Mouse (Mus musculus) limb, embryonic 15.5 days (tissue): ENCODE results near the gene Il24. TPM values are rescaled to one million over a fixed set of nuclear protein-coding genes. Genes with fewer than 3 reads are reported as not detected.

Experiments used
- ATAC-seq: fragments of 200-750 bp; cut with Nextera tagmentation; 2 replicates; pipeline ENCODE4 v1.8.0; 2017; ENCODE audit warnings: low read depth, moderate TSS enrichment; ENCODE audit not compliant: insufficient number of reproducible peaks, low FRiP score, low TSS enrichment
- H3K27ac ChIP-seq: fragments of 300-500 bp; sonication (generic); 2 replicates; pipeline ENCODE4 v1.5.1; 2015; ENCODE audit warnings: moderate library complexity, mild to moderate bottlenecking, inconsistent platforms
- H3K27me3 ChIP-seq: fragments of 300-500 bp; sonication (generic); 2 replicates; pipeline ENCODE4 v1.6.1; 2015; ENCODE audit warnings: inconsistent platforms
- H3K36me3 ChIP-seq: fragments of 300-500 bp; sonication (generic); 2 replicates; pipeline ENCODE4 v1.6.1; 2015; ENCODE audit warnings: inconsistent platforms
- H3K4me1 ChIP-seq: fragments of 300-500 bp; sonication (generic); 2 replicates; pipeline ENCODE4 v1.6.1; 2015; ENCODE audit warnings: inconsistent platforms
- H3K4me2 ChIP-seq: fragments of 300-500 bp; sonication (generic); 2 replicates; pipeline ENCODE4 v1.6.1; 2015; ENCODE audit warnings: mild to moderate bottlenecking, inconsistent platforms
- H3K4me3 ChIP-seq: fragments of 300-500 bp; sonication (generic); 2 replicates; pipeline ENCODE4 v1.5.1; 2015; ENCODE audit warnings: mild to moderate bottlenecking, inconsistent platforms
- H3K9ac ChIP-seq: fragments of 300-500 bp; sonication (generic); 2 replicates; pipeline ENCODE4 v1.6.1; 2015; ENCODE audit warnings: inconsistent platforms
- H3K9me3 ChIP-seq: fragments of 300-500 bp; sonication (generic); 2 replicates; pipeline ENCODE4 v1.6.1; 2016; ENCODE audit warnings: inconsistent platforms
- WGBS: fragments of 180-500 bp; shearing (Covaris S2); methylation state at CpG from one replicate; pipeline ENCODE4 v1.1.7; 2015; 5-methylcytosine and 5-hydroxymethylcytosine counted together
- polyA plus RNA-seq: library from polyadenylated mRNA; unstranded; fragments of >200 nt; fragmentation: Nextera tagmentation; extraction: Ambion mirVana; gene quantifications from 2 replicates; pipeline ENCODE4 v1.2.1, GENCODE M21; 2015

Il24 gene
- polyA plus RNA-seq, 1 experiment from 2014 or later = not detected

GRCm38 (mm10) chr1:130876931-130877509 is 10.2 kb downstream of the Il24 start:
- WGBS = 20% methylated on average over 3 of the region's 3 CpGs

DNA sequence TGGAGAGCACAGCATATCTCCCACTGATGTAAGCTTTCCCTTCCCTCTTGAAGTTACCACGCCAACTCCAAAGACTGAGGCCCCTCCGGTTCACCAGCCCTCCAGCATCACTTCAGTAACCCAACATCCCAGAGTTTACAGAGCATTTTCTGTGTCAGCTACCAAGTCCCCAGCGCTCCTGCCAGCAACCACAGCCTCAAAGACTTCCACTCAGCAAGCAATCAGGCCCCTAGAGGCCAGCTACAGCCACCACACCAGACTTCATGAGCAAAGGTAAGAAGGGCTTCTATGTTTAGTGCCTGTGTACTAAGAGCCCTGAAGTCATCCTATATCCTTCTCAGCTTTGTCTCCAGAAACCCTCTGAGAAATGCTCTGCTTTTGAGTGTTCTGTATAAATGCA is 11.3 kb downstream of the Il24 start:
- ATAC-seq = no peak
- Histone ChIP-seq H3K4me3 (no peak overlapping the region), H3K36me3 (no peaks in the 10 kb centered on the region), H3K4me1 (peaks cover 6% of the 10 kb centered on the region), H3K27ac (no peak overlapping the region), H3K9ac (no peak overlapping the region), H3K4me2 (no peak overlapping the region), H3K9me3 (no peaks in the 10 kb centered on the region), H3K27me3 (peaks cover 23% of the 10 kb centered on the region)
- WGBS = 66% methylated on average over 3 of the region's 3 CpGs

More at GRCm38 (mm10) chr1:130876931-130877509, 10.2 kb downstream of the Il24 start:
- H3K4me3 ChIP-seq = no peak overlapping the region
- H3K9me3 ChIP-seq = no peaks in the 10 kb centered on the region
- no peak overlapping the region for H3K9ac ChIP-seq
- no peaks in the 10 kb centered on the region for H3K36me3 ChIP-seq
- H3K4me1 ChIP-seq = peaks cover 6% of the 10 kb centered on the region
- no peak for ATAC-seq
- no peak overlapping the region for H3K4me2 ChIP-seq
- H3K27me3 ChIP-seq = peaks cover 23% of the 10 kb centered on the region
- H3K27ac ChIP-seq = no peak overlapping the region

DNA sequence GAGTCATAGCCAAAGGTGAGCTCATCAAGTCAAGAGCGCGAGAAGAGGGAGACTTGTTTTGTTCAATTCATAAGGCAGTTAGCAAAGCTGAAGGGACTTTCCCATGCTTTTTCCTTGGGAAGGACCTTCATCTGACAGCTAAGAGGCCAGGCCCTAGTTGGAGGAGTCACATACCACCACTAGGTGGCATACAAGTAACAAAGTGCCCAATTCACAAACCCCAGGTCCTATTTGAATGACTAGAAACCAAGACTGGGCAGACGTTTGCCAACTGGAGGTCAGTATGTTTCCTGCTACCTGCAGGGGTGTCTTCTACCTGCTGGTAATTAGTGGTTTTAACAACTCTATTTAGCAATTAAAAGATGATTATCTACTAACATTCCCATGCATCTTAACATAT is 12.1 kb downstream of the Il24 start:
- ATAC-seq = no peak
- no peaks in the 10 kb centered on the region for H3K36me3 ChIP-seq
- 41% methylated on average over 3 of the region's 3 CpGs for WGBS

DNA sequence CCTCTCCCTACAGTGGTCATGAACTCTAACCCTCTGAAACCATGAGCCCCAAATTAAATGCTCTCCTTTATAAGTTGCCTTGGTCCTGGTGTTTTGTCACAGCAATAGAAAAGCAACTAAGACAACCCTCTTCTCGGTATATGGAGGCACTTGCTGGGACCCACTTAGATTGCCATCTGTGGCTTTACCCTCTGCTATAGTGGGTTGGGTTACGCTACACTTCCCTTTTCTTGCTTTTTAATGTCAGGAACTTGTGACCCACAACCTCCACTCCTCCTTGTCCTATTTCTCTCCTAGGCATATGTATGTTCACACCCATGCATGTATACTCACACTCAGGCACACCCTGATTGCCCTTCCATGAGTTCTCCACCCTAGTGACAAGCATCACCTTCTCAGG is 14.3 kb downstream of the Il24 start:
- no peak for ATAC-seq
- peaks cover 11% of the 10 kb centered on the region for H3K27me3 ChIP-seq
- H3K9me3 ChIP-seq = no peaks in the 10 kb centered on the region
- peaks cover under 1% of the 10 kb centered on the region; the same call in 1 of the 2 replicates for H3K4me1 ChIP-seq
- WGBS = 90% methylated on average over 2 of the region's 2 CpGs
- no peaks in the 10 kb centered on the region for H3K36me3 ChIP-seq
- H3K27ac ChIP-seq = no peak overlapping the region
- no peak overlapping the region for H3K4me3 ChIP-seq
- H3K9ac ChIP-seq = no peak overlapping the region
- no peak overlapping the region for H3K4me2 ChIP-seq

More for the DNA sequence above, 12.1 kb downstream of the Il24 start:
- no peaks in the 10 kb centered on the region for H3K9me3 ChIP-seq
- H3K4me3 ChIP-seq = no peak overlapping the region
- H3K4me1 ChIP-seq = peaks cover 6% of the 10 kb centered on the region
- H3K4me2 ChIP-seq = no peak overlapping the region
- H3K27ac ChIP-seq = no peak overlapping the region
- no peak overlapping the region for H3K9ac ChIP-seq
- H3K27me3 ChIP-seq = peaks cover 23% of the 10 kb centered on the region

DNA sequence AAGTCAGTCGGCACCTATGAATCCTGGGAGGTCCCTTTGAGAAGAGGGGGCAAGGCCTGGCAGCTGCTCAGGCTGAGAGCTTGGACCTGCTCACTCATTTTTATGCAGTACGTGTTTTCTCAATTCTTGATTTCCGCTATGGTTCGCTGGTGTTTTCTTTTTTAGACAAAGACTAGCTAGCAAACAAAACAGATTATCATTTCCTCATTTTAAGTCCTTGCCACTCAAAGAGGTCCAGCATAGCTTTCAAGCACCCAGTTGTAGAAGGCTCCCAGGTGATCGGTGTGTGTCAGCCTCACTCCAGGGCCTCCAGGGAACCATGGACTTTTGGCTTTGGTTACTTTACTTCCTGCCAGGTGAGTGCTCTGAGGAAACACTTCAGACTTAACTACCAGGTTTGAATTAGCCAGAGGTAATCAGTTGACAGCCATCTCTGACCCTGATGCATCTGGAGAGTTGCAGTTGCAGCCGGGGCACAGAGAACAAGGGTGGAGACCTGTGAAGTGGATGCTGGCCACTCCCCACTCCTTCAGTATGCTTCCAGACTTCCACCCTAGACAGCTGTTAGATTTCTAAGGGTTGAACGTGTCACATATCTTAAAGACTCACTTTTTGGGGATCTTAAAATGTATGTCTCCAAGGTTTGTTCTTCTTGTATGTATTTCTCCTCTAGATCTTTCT is 21.6 kb downstream of the Il24 start, which contains the start of gene Fcmr:
TSS of gene Fcmr (plus strand) at position 129 of the 681 bp plus-strand sequence.
- Histone ChIP-seq H3K36me3 (no peaks in the 10 kb centered on the region), H3K27ac (no peak within 1 kb of the TSS), H3K4me2 (no peak within 1 kb of the TSS), H3K27me3 (no peaks in the 10 kb centered on the region), H3K9ac (no peak within 1 kb of the TSS), H3K4me3 (no peak within 1 kb of the TSS), H3K4me1 (no peaks in the 10 kb centered on the region), H3K9me3 (no peaks in the 10 kb centered on the region)
- ATAC-seq = no peak
- WGBS = 78% methylated on average over 7 of the region's 7 CpGs

- Histone ChIP-seq H3K4me1 (no peaks in the 10 kb centered on the region), H3K27me3 (no peaks in the 10 kb centered on the region), H3K9me3 (no peaks in the 10 kb centered on the region), H3K4me3 (no peak overlapping the region), H3K36me3 (no peaks in the 10 kb centered on the region), H3K9ac (no peak overlapping the region), H3K4me2 (no peak overlapping the region), H3K27ac (no peak overlapping the region)
- ATAC-seq = no peak
- 79% methylated on average over 5 of the region's 5 CpGs for WGBS
These were observed 22.5 kb downstream of the Il24 start for GRCm38 (mm10) chr1:130864741-130865140.

- 78% methylated on average over 4 of the region's 4 CpGs for WGBS
- Histone ChIP-seq H3K4me3 (no peak overlapping the region), H3K9ac (no peak overlapping the region), H3K27ac (no peak overlapping the region), H3K9me3 (no peaks in the 10 kb centered on the region), H3K4me1 (no peaks in the 10 kb centered on the region), H3K4me2 (no peak overlapping the region), H3K27me3 (no peaks in the 10 kb centered on the region), H3K36me3 (no peaks in the 10 kb centered on the region)
- no peak for ATAC-seq
These were observed 23.0 kb downstream of the Il24 start for GRCm38 (mm10) chr1:130864238-130864637.

DNA sequence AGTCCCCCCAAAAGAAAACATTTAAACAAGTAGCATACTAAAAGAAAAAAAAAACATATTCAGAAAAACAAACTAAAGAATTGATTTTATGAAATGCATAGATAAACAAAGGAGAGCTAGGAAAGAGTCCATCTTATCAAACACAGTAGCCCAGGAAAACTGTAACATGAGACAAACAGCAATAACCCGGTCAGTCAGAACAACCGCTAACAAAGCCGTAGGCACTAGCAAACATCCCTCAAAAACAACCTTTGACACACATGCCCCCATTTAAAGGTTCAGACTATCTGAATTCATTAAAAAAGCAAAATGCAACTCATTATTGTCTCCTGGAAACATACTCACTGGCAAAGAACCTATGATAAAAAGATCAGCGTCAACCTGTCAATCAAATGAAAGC is 29.8 kb downstream of the Il24 start:
- H3K4me1 ChIP-seq = no peaks in the 10 kb centered on the region
- 73% methylated on average over 4 of the region's 4 CpGs for WGBS

DNA sequence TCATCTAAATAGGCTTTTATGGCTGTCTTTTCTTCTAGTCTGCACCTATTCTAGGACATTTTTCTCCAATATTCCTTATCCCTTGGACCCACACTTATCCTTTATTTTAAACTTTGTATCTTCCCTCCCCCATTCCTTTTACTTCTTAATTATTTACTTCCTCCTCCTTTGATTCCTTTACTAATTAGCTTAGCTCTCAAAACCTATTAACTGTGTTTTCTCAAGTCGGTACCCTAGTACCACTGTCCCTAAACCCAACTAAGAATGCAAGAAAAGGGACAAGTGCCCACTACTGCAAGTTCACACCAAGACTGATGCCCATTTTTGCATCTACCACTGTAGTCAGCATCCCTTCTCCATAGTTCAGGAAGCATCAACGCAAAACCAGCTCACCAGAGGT is 31.5 kb downstream of the Il24 start:
- WGBS = 74% methylated on average over 2 of the region's 2 CpGs
- H3K27me3 ChIP-seq = no peaks in the 10 kb centered on the region
- H3K9ac ChIP-seq = no peak overlapping the region
- no peaks in the 10 kb centered on the region for H3K36me3 ChIP-seq
- ATAC-seq = no peak
- no peak overlapping the region for H3K4me2 ChIP-seq
- no peaks in the 10 kb centered on the region for H3K9me3 ChIP-seq
- no peaks in the 10 kb centered on the region for H3K4me1 ChIP-seq
- no peak overlapping the region for H3K27ac ChIP-seq
- H3K4me3 ChIP-seq = no peak overlapping the region

More for the DNA sequence above, 29.8 kb downstream of the Il24 start:
- Histone ChIP-seq H3K27ac (no peak overlapping the region), H3K36me3 (no peaks in the 10 kb centered on the region), H3K27me3 (no peaks in the 10 kb centered on the region), H3K4me2 (no peak overlapping the region), H3K4me3 (no peak overlapping the region), H3K9me3 (no peaks in the 10 kb centered on the region), H3K9ac (no peak overlapping the region)
- ATAC-seq = no peak

- no peak overlapping the region for H3K9ac ChIP-seq
- ATAC-seq = no peak
- no peaks in the 10 kb centered on the region for H3K27me3 ChIP-seq
- H3K4me1 ChIP-seq = no peaks in the 10 kb centered on the region
- 83% methylated on average over 9 of the region's 9 CpGs for WGBS
- no peak overlapping the region for H3K4me3 ChIP-seq
- no peaks in the 10 kb centered on the region for H3K36me3 ChIP-seq
- no peaks in the 10 kb centered on the region for H3K9me3 ChIP-seq
- H3K27ac ChIP-seq = no peak overlapping the region
- no peak overlapping the region for H3K4me2 ChIP-seq
These were observed 32.4 kb downstream of the Il24 start for GRCm38 (mm10) chr1:130854819-130855218.

- Histone ChIP-seq H3K4me3 (no peak overlapping the region), H3K4me2 (no peak overlapping the region), H3K9me3 (no peaks in the 10 kb centered on the region), H3K4me1 (no peaks in the 10 kb centered on the region), H3K9ac (no peak overlapping the region), H3K36me3 (no peaks in the 10 kb centered on the region), H3K27ac (no peak overlapping the region), H3K27me3 (no peaks in the 10 kb centered on the region)
- no peak for ATAC-seq
- WGBS = 88% methylated on average over 5 of the region's 5 CpGs
These were observed 36.8 kb downstream of the Il24 start for GRCm38 (mm10) chr1:130850405-130850804.

- H3K27ac ChIP-seq = no peak overlapping the region
- no peak for ATAC-seq
- H3K36me3 ChIP-seq = no peaks in the 10 kb centered on the region
- H3K4me3 ChIP-seq = no peak overlapping the region
- H3K4me1 ChIP-seq = no peaks in the 10 kb centered on the region
- H3K9ac ChIP-seq = no peak overlapping the region
- no peak overlapping the region for H3K4me2 ChIP-seq
- 89% methylated on average over 10 of the region's 10 CpGs for WGBS
- H3K9me3 ChIP-seq = no peaks in the 10 kb centered on the region
- no peaks in the 10 kb centered on the region for H3K27me3 ChIP-seq
These were observed 37.6 kb downstream of the Il24 start for GRCm38 (mm10) chr1:130849530-130850214.
